Mouse (Mus musculus): ENCODE data around the gene Gm13871. TPM values are rescaled to one million over a fixed set of nuclear protein-coding genes. Genes with fewer than 3 reads are reported as not detected.
"Not testable (repeated sequence)": the region's sequence is repeated elsewhere in the genome, so short reads cannot be mapped to it uniquely, and the experiment has no call there.

Gm13871 gene
- not detected for total RNA-seq (2021)
- long read RNA-seq, experiment 1, result 0 reads
- long read RNA-seq, experiment 2, result 0 reads

GRCm38 (mm10) chr4:73905853-73906252 lies at the start of gene Gm13871:
TSS of gene Gm13871 (minus strand) at chr4:73905953.
- DNase-seq, result not testable (repeated sequence)

GRCm38 (mm10) chr4:73950375-73950896 lies 44.7 kb upstream of the Gm13871 start, which contains the start of gene 2310002L09Rik:
TSS of gene 2310002L09Rik (minus strand) at chr4:73950846.
- DNase-seq, result no peak

GRCm38 (mm10) chr4:73920660-73921059 lies 14.9 kb upstream of the Gm13871 start, which contains the start of gene Gm11756:
TSS of gene Gm11756 (minus strand) at chr4:73920760.
- not testable (repeated sequence) for DNase-seq

GRCm38 (mm10) chr4:73891012-73891411 lies 14.7 kb downstream of the Gm13871 start, which contains the start of gene Gm11757:
TSS of gene Gm11757 (minus strand) at chr4:73891112.
- not testable (repeated sequence) for DNase-seq

- DNase-seq, result not testable (repeated sequence)
Observed at GRCm38 (mm10) chr4:73876166-73876565, 29.6 kb downstream of the Gm13871 start, which contains the start of gene Gm11758. TSS of gene Gm11758 (minus strand) at chr4:73876266.

Other genes with a start within 250 kb of the Gm13871 start
- not detected for gene Gm11239, start 237.6 kb downstream of the Gm13871 start, total RNA-seq (2021)
- gene Gm428, start 222.4 kb downstream of the Gm13871 start, total RNA-seq (2021), result not detected
- gene Rasef, start 115.0 kb downstream of the Gm13871 start, total RNA-seq (2021), result under 1 TPM in 1 of 2 experiments, not detected in 1; 0.07 TPM
- gene Gm11758, start 29.7 kb downstream of the Gm13871 start, total RNA-seq (2021), result not detected
- gene Gm11757, start 14.8 kb downstream of the Gm13871 start, total RNA-seq (2021), result not detected
- gene Gm11756, start 14.8 kb upstream of the Gm13871 start, total RNA-seq (2021), result not detected
- 10 to 100 TPM; 22.8 to 25.3 TPM for gene 2310002L09Rik, start 44.9 kb upstream of the Gm13871 start, total RNA-seq (2021)
- gene Frmd3, start 107.5 kb upstream of the Gm13871 start, total RNA-seq (2021), result 1 to 10 TPM; 2.4 to 2.9 TPM